Mouse (Mus musculus) spleen, adult 2 months (tissue): Measurements from ENCODE around the gene Hs6st3.

Experiments
- CTCF ChIP-seq: fragments of 200-500 bp; IDR thresholded peaks from 2 replicates; pipeline ENCODE4 v1.5.1; 2011; ENCODE audit warnings: mild to moderate bottlenecking, inconsistent platforms; ENCODE audit not compliant: insufficient read depth, insufficient read length, insufficient replicate concordance; ENCODE audit errors: extremely low read depth
- POLR2A ChIP-seq: fragments of 200-500 bp; IDR thresholded peaks from 2 replicates; pipeline ENCODE4 v1.6.1; 2011; ENCODE audit warnings: low read depth, low read length, inconsistent platforms

GRCm38 (mm10) chr14:119369274-119369673, 231.1 kb downstream of the Hs6st3 start:
- TF ChIP-seq CTCF (no peak), POLR2A (no peak)
